In the genomic region with DNA sequence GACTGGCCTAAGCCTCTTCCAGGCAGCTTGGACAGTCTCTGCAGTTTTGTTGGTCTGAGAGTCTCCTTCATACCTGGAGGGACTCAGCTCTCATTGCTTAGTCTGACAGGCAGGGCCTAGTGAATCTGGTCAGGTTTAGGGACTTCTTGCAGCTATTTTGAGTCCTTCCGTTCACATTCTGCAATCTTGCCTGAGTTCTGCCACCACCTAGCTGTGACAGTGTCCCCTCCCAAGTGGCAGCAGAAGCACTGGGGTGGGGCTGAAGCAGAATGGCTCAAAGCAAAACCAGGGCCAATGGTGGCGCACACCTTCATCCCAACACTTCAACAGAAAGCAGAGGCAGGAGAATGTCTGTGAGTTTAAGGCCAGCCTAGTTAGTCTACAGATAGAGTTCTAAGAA, we compare ENCODE assay signal across 1 mouse cellular context.
TF ChIP-seq lines count a peak whose summit lies in the region.

No protein-coding gene starts in this region.

TF ChIP-seq in CH12.LX, 34 proteins besides CTCF, POLR2A, EP300 and RAD21 (continued from another document):
- TF ChIP-seq SMC3 (IDR thresholded peaks at IDR 0.05; ENCODE audit: low read depth, low read length) (peak; percentile 25; the same call in 1 of the 2 replicates), MXI1 (IDR thresholded peaks at IDR 0.05; ENCODE audit: low read depth, low read length) (no peak; the same call in none of the 2 replicates), ZC3H11A (IDR thresholded peaks at IDR 0.05; ENCODE audit: low read depth, low read length) (no peak), ETS1 (conservative IDR thresholded peaks at IDR 0.05; ENCODE audit: low read depth, low read length) (peak; percentile 25; the same call in 1 of the 2 replicates), BHLHE40 (IDR thresholded peaks at IDR 0.05; ENCODE audit: low read depth, low read length) (peak; percentile 25; the same call in 1 of the 2 replicates)
